Mouse (Mus musculus) right cerebral cortex, postnatal 36 days (tissue): ENCODE measurements at regions not wholly inside any gene's neighbourhood (a gene's known extent, or its start where the extent isn't known, plus 50 kb on each side); places are given as distances from the start of the nearest gene placed in this dataset.

Experiments used
- DNase-seq, 2 experiments: peaks; one replicate each; pipeline ENCODE4 v3.0.0; 2022; ENCODE audit warnings: low spot score in 2 of 2, mixed read lengths in 1 of 2

DNA sequence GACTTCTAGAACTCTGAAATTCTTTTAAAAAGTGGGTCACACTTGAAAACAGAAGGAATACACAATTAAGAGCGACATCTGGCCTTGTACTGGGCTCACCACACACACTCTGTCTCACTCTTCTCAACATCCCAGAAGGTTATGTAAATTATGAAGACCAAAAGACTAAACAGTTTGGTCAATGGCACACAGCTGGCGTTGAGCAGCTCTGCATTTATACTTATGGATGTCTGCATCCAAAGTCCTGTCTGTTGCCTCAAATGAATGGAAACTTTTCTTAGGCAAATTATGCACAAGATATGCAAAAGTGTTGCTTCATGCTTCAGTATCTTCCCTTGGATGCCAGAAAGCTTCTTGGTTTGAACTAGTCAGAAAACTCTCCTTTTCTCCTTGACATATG lies 323.5 kb downstream of the Ppp3ca start:
- DNase-seq: no peak

DNA sequence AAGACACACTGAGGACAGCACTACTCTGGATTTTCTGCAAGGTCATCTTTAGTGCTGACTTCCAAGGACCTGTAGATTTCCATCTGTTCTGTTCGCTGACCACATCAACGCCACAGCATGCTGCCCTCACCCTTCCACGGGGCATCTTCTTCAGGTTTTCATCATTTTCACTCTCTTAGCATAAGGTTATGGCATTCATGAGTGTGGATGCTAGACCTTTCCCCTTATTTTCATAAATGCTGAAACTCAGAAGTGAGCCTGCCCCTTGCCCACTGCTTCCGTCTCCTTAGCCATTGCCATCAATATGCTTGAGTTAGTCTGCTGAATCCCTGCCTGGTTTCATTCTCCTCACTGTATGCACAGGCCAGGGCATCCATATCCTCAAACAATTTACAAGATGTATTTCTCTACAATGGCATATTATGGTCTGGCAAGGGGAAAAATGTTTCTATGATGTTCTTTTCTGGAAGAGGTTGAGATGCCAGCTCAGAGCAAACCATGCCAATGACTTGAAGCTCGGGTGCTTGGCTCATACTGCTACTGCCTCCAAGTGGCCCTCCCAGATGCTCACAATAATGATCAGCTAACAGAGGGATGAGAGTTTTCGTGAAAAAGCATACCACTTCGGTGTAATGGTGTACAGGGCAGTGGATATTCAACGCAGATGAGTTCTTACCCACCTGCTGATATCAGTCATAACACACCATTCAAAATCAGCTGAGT lies 324.6 kb downstream of the Ppp3ca start:
- DNase-seq: peak in 1 of 2 experiments; percentile 32

DNA sequence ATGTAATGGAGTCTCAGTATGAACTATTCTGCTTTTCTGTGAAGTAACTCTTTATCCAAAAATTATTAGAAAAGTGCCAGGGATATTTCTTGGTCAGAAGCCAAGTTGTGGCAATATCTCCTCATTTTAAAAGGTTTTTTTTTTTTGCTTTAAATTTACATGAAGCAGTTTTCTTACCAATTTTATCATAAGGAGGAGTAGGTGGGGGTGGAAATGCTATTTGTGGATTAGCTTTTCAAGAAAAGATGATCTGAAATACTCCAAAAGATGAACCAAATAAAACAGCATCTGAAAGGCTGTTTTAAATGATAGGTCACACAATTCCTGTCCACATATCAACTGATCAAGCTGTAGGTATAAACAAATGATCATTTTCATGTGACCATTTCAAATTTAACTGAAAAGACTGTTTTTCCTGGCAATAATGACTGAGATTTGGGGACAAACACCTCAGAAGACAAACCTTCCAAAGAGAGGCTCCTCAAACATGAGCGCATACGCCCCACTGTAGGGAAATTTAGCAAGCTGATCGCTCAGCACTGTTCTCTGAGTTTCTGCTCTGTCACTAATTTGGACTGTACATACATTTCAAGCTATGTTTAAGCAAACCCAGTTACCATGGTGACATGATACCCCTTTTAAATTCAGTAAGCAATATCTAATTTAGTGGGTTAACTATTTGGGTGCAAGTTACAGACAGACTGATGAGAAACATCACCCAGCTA lies 325.8 kb downstream of the Ppp3ca start:
- DNase-seq: no peak

DNA sequence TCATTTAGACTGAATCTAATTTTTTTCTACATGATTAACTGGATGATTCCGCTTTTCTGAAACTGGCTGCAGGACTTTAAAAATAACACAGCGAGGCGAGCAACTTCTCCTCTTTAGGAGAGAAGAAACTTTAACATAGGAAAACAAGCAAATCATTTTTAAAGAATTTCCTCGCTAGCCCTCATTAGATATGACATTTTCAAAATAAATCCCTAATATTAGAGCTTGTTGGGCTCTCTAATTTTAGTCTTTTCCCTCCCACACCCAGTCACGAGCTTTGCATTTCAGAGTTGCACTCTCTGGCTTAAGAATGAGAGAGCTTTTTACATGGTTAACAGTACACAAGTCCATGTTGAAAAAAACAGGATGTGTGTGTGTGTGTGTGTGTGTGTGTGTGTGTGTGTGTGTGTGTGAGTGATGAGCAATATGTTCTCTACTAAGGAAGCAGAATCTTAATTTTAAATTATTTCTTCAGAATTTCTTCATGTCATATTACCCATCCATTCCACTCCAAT lies 326.5 kb downstream of the Ppp3ca start:
- no peak for DNase-seq

DNA sequence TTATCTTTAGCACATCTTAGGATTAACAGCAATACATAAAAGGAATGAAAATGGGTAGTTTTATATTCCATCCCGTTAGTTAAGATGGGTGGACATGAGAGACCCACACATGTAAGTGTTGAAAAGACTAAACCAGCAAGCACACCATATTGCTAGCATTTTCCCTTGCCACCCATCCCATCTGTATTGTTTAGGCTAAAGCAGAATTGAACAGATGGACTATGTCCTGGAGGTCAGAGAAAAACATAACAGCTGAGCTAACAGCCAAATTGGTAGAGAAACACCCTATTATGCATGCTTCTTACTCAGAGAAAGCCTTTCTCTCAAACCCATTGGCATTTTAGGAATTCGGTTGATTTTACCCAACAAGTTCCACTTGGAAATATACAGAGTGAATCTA lies 329.3 kb upstream of the Emcn start:
- DNase-seq: no peak

DNA sequence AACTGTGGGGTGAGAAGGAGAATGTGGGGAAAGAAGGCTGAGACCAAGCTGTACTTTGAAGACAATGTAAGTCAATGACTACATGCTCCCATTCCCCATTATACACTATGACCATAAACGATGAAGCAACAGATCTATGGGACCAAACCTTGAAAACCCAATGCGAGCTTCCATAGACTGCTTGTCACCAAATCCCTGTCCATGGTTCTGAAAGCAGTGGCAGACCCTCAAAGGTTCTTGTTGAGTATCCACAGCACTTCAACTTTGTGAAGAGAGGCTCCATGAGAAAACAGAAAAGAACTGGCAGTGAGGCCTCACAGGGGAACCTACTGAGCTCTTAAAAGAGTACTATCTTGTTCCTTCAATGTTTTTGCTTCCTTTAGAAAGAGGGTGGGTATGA lies 326.2 kb upstream of the Emcn start:
- no peak for DNase-seq

DNA sequence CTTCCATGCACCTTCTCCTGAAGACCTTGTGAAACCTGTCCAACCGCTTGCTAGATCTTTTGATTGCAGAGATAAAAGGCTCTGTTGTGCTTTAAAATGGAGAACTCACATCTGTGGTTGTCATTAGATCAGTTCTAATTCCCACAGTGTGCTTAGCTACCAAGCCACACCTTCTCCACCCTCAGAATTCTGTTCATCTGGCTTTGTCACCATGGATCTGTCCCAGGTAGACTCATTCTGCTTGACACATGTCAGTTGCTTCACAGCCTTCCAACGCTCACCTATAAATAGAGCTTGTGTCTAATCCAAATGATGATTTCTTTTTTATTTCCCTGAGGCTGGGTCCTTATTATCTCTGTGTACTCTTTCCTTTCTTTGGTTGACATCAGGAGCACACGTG lies 325.7 kb upstream of the Emcn start:
- no peak for DNase-seq

DNA sequence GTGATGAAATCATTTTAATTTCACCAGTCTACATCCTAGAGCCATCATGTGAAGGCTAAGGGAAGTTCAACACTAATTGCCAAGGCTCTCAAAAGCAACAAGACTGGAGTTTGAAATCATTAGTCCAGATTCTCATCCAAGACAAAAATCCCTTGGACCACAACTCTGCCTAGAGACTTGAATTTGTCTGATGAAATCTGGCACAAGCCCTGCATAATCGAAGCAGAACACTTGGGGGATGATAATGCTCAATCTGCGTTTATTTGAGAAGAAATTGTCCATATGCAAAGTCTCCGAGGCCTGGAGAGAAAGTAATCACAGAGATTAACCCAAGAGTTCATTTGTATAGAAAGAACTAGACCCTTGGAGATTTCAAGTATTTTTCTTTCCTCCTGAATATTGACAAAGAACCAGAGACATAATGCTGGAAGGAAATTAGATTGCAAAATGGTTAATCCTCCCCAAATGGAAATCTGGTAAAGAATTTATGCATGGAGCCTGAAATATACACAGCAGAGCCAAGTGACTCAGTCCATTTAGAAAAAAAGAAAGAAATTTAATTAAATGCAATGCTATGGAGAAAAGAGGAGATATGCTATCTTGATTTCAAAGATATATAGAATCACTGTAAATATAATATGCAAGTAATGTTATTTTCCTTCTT lies 320.8 kb upstream of the Emcn start:
- no peak for DNase-seq

DNA sequence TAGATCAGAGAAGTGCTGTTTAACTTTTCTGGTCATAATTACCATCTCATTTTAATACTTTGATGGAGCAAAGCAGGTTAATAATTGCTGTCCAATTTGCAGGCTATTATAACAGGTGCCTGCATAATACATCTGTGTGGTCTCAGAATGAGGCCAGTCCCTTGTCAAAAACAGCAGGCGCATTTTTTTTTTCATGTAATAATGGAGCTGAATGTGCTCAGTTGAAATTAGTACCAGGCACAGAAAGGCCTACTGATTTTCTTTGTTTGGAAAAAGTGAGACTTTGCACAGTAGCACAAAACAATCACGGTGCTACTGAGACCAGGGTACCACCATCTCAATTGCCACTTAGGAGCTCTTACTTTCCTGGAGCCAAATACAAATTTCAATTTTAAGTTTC lies 311.3 kb upstream of the Emcn start:
- DNase-seq: no peak

DNA sequence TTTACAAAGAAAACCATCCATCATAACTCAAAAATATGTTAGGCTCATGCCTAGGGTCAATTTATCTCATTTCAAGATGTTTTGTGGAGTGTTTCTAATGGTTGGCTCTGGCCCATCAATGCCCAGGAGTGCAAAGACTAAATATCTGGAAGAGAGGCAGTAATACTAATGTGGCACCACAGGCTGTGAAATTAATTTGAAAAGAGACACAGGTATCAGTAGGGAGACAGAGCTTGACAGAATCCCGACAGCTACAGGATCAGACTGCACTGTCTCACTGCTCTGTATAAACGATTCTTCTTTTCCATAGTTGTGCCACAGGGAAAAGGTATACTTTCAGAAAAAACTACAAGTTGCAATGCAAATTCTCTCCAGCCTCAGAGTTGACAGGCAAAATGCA lies 308.1 kb upstream of the Emcn start:
- DNase-seq: no peak

DNA sequence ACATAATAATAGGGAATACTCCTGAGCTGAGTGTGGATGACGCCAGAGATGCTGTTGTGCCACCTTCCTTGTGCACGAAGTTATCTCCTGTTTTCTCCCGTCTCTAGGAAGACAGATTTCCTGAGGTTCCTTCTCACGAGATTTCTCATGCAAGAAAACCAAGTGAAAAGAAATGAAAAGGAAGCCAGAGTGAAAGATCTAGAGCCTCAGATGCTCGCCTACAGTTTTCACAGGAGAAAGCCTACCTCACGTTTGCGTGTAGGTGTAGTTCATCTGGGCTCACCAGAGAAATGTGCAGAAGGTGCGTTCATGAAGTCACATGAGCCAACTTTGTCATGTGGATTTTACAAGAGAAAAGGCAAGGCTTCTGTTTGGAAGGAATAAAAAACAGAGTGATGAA lies 301.2 kb upstream of the Emcn start:
- no peak for DNase-seq

DNA sequence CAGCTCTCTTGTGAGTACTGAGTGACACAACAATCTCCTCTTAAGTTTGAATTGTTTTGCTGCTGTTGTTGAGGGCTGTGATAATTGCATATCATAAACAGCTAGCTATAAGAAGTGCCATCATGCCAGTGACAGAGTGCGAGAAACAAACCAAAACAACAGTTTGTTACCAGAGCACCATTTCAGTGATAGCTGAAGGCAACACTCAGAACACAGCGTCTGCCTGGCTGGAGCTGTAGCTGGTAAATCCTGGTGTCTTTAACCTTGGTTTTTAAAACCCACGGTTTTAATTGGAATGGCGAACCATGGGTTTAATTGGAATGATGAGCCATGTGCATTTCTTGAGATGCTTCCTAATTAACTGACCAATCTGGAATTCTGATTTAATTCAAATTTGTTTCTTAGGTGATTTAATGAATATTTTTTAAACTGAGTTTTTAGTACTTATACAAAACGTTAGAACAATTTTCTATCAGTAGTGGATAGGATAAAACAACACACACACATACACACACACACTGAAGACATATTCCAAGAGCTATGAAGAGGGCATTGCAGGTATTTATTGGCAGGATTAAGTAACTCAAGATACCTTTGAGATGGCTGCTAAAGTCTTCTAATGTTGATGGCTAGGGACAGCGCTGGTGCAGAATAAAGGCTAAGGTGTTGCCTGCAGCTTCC lies 284.2 kb upstream of the Emcn start:
- no peak for DNase-seq

DNA sequence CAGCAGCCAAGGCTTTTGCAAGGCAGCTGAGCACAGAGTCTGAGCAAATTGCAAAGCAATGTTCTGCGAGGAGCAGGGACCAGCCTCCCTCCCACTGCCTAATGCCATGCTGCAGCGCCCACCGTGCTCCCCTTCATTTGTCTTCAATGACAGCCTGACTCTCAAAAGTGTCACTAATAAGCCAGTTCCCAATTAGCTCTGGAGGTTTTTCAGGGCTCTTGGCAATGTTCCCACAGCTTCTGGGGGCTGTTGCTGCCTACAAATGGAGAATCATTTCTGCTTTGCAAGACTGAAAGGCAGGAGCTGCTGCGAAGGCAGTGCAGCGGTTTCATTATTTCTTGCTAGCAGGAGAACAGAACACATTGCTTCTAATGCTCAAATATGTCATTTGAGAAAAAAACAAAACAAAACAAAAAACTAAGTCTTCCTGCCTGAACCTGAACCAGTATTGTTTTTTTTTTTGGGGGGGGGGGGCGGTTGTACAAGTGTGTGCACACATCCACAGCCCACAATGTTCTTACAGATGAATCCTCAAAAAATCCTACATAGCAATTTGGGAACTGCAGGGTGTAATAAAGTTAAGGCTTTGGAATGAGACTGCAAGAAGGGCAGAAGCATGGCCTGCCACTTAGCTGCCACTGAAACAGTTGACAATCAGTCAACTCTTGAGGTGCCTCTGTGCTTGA lies 283.5 kb upstream of the Emcn start:
- peak; percentile 77 to 85 for DNase-seq

DNA sequence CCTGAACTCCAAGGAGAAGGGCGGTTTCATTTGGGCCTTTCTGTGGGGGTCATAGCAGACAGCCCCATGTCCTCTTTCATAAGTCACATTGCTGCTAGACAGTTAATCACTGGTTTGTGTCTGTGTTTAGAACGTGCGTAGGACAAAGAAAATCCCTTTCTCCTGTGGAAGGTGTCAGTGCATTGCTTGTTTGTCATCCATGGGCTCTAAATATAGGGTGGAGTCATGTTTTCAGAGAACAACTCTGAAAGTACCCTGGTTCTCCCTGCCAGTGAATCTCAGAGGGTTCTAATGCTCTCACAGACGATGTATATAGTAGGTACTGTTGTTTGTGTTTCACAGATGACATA lies 283.0 kb upstream of the Emcn start:
- no peak for DNase-seq

DNA sequence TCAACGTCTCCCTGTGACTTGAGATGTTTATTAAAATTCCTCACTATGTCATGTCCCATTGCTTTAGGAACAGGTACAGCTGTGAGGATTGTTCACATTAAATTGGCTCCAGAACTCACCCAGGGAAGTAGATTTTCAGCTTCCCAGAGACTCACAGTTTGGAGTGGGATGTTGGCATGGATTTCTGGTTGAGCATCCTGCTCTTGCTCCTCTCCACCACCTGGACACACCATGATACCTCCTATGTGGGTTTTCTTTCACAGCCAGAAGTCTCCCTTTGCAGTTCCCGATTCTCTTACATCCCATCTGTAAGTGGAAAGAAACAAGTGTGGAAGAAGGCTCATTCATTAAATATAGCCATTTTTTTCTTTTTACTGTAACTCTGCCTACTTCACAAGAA lies 278.8 kb upstream of the Emcn start:
- DNase-seq: no peak

DNA sequence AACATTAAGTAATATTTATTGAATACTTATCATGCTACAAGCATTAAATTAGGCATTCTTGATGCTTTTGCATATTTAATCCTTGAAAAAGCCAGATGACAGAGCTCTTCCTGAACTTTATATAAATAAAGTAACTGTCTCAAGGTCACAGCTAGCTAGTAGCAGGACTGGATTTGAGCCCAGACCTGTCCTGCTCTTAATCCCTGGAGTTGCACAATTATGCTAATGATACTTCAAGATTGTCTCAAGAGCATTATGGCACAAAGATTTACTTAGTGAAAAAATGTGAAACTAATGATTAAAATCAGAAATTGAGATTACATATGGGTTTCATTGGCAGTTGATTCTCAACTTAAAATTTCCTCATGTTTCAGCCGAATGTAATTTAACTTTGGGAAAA lies 273.5 kb upstream of the Emcn start:
- no peak for DNase-seq

DNA sequence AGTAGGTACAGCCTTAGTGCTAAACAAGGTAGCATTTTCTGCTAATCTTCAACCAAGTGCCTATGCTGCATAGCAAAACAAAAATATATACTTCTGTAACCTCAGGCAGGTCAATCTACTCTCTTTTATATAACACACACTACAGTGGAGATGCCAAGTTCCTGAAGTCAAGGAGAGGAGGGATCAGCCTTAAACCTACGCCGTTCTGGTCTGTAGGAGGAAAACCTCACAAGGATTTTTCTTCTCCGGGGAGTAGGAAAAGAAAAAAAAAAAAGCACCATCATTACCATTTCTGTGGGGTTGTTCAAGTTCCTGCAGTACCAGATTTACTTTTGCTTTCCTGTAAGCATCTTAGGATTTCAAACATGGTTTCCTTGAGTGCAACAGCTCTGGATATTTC lies 271.5 kb upstream of the Emcn start:
- DNase-seq: no peak

DNA sequence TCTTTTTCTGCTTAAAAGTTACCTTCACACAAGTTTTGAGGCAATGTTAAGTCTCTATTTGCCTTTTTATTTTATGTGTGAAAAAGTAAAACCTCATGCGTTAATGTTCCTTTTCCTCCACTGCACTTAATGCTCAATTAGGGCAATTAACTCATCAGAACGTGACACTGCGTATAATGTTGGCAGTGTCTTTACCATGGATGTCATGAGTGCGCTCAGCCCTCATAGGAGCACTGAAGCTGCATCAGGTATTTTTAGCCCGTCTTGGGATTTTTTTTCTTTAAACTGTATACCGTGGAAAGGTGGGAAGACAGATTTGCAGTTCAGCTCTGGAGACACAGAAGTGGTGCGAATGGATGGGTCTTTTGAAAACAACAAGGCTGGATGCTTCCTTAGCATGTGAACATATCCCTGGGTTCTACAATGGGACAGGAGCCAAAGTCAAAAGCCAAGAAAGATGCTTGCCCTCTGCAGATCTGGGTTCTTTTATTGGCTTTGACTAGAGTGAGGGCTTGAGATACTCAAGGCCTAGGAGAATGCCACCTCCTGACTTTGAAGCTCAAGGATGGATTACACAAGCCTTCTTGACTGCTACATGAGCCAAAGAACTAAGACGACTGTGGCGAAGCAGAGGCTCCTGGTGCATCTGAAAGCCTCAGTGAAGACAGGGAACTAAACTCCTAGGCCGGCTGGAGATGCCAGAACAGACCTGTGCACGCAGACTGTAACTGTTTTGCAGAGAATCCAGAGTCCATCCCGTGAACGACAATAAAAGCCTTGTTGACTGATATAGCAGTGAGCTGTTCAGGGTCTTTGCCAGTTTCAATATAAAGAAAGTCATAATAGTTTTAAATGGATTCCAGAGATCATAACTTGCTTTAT lies 262.9 kb upstream of the Emcn start:
- DNase-seq: no peak

DNA sequence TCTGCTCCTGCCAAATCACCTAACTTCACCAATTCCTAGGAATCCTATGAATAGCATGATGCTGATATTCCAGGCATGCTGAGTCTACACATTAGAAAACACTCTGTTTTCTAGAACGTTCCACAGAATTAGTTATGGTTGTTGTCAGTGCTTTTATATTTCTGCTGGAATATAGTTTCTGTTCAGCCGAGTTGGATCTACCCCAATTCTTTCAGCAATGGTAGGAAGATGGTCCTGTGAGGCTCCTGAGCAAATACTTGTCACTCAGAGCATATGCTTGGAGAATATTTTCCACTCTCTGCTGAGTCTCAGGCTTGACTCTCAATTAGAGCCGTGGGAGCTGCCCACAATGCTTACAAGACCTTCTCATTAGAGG lies 262.3 kb upstream of the Emcn start:
- DNase-seq: no peak

DNA sequence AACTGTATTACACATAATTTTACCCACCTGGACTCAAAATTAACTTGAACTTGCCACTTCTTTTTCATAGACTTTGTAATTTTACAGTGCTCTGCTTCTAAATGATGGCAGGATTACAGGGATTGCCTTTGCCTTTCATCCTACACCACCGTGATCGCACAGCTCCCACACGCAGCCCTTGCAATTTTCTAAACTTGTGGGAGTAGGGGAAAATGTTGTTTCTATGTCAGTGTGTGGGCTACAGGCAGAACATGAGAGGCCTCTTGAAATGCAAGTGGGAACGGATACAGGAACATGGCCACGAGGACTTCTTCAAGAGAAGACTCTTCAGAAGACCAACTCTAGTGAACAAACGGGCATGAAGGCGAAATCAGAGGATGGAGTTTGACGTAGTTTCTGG lies 254.0 kb upstream of the Emcn start:
- DNase-seq: peak in 1 of 2 experiments; percentile 59
